In the genomic region with DNA sequence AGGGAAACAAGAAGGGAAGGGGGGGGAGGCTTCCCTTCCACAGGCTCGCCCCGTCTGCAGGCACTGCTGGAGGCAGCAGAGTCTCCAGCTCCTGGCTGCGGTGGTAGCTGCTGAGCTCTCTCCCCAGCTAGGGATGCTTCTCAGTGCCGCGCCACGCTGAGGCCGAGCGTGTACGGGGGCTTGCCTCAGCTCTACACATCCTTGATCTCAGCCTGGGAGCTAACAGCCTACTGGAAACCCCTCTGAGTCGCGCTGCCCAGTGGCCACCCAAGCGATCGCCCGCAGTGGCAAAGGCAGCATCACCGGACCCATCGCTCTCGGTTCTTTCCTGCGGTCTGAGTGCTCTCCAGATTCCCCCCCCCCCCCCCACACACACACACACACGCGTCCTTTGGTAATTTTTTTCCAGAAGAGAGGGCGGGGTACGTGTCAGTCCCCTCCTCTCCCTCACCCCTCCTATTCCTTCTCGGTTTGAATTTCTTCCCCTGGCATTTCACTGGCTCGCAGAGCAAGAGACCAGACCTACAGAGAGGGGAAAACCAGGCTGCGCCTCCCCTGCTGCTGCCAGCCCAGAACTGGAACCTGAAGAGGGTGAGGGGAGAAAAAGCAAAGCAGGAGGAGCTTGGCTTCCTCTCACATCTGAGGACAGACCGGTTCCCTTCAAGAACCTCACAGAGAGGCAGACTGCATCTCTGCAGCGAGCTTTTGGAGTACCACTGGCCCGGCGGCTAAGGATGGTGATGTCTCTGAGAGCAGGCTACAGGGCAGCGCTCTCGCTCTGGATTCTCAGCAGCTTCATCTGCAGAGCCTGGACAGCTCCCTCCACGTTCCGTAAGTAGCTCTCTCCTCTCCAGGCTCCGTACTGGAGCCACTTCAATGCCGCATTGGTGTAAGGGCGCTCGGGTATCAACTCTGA, we compare ENCODE assay signal across 9 mouse cellular contexts. TPM values are rescaled to one million over a fixed set of nuclear protein-coding genes. Genes with fewer than 3 reads are reported as not detected.
DNase-seq lines count a peak whose midpoint lies in the region; ATAC-seq and TF ChIP-seq lines count a peak whose summit lies in the region.
"Had no signal": no experiment of that assay in that cellular context is flagged by ENCODE, and none has a peak within 500 bp of the region (broad histone marks: within the 10 kb centered on the region; RNA-seq: fewer than 3 reads in every experiment).

No protein-coding gene starts in this region.

- H3K4me1 ChIP-seq in E14TG2a.4 (replicated peaks; ENCODE audit: low read depth, low read length) = peaks cover 4% of the 10 kb centered on the region
- peaks cover 13% of the 10 kb centered on the region for H3K4me1 ChIP-seq in forebrain, embryonic 10.5 days
- H3K4me1 ChIP-seq in midbrain, embryonic 15.5 days = peaks cover 3% of the 10 kb centered on the region
- H3K4me1 ChIP-seq in liver, postnatal 0 days (ENCODE audit: insufficient read depth) = no peaks in the 10 kb centered on the region

- peak; percentile 93 for ATAC-seq in midbrain, embryonic 15.5 days (replicated peaks)
- ATAC-seq in liver, postnatal 0 days = no peak

- no peak overlapping the region for H3K27ac ChIP-seq in forebrain, embryonic 10.5 days
- H3K27ac ChIP-seq in midbrain, embryonic 15.5 days = peak overlapping the region; percentile 94
- no peak overlapping the region for H3K27ac ChIP-seq in liver, postnatal 0 days (ENCODE audit: low read depth)

- peak overlapping the region; percentile 60 for H3K9ac ChIP-seq in midbrain, embryonic 15.5 days
- H3K9ac ChIP-seq in liver, postnatal 0 days (replicated peaks) = no peak overlapping the region

- no peak for TF ChIP-seq EP300 in liver, postnatal 0 days (IDR thresholded peaks at IDR 0.05; ENCODE audit: low read depth)

- H3K27me3 ChIP-seq in E14TG2a.4 (ENCODE audit: insufficient read depth, low read length) = peaks cover 17% of the 10 kb centered on the region
- H3K27me3 ChIP-seq in forebrain, embryonic 10.5 days (ENCODE audit: poor library complexity, severe bottlenecking) = peaks cover 20% of the 10 kb centered on the region
- no peaks in the 10 kb centered on the region for H3K27me3 ChIP-seq in midbrain, embryonic 15.5 days (replicated peaks)
- H3K27me3 ChIP-seq in liver, postnatal 0 days (ENCODE audit: insufficient read depth, low read length) = no peaks in the 10 kb centered on the region

- TF ChIP-seq CTCF in E14TG2a.4 (conservative IDR thresholded peaks at IDR 0.05; ENCODE audit: low read length) = no peak
- no peak for TF ChIP-seq CTCF in liver, postnatal 0 days (IDR thresholded peaks at IDR 0.05; ENCODE audit: low read depth)

- no peaks in the 10 kb centered on the region for H3K36me3 ChIP-seq in E14TG2a.4 (ENCODE audit: insufficient read depth, low read length)
- no peaks in the 10 kb centered on the region for H3K36me3 ChIP-seq in forebrain, embryonic 10.5 days (replicated peaks)
- no peaks in the 10 kb centered on the region for H3K36me3 ChIP-seq in midbrain, embryonic 15.5 days (replicated peaks)
- no peaks in the 10 kb centered on the region for H3K36me3 ChIP-seq in liver, postnatal 0 days (replicated peaks; ENCODE audit: insufficient read depth, low read length)

- DNase-seq in adrenal gland, postnatal 36 days = peak; percentile 1 to 5
- DNase-seq in forebrain, embryonic 10.5 days (ENCODE audit: extremely low spot score, low spot score) = peak; percentile 38
- peak; percentile 24 for DNase-seq in layer of hippocampus, adult 9-10 months (ENCODE audit: low spot score)
- no peak for DNase-seq in yolk sac, embryonic 10.5 days (ENCODE audit: low spot score)
- no peak for DNase-seq in liver, postnatal 0 days
- DNase-seq in kidney, adult 11 months = no peak

- H3K4me3 ChIP-seq in E14TG2a.4 (replicated peaks; ENCODE audit: low read length) = peak overlapping the region; percentile 64
- peak overlapping the region; percentile 54 for H3K4me3 ChIP-seq in forebrain, embryonic 10.5 days
- H3K4me3 ChIP-seq in midbrain, embryonic 15.5 days = peak overlapping the region; percentile 73
- no peak overlapping the region for H3K4me3 ChIP-seq in liver, postnatal 0 days (ENCODE audit: low read depth, low read length)

- peak overlapping the region; percentile 53 for H3K4me2 ChIP-seq in midbrain, embryonic 15.5 days
- H3K4me2 ChIP-seq in liver, postnatal 0 days (ENCODE audit: low read depth, low read length) = no peak overlapping the region

- no peaks in the 10 kb centered on the region for H3K9me3 ChIP-seq in E14TG2a.4 (ENCODE audit: low read length)
- no peaks in the 10 kb centered on the region for H3K9me3 ChIP-seq in forebrain, embryonic 10.5 days
- no peaks in the 10 kb centered on the region for H3K9me3 ChIP-seq in midbrain, embryonic 15.5 days
- H3K9me3 ChIP-seq in liver, postnatal 0 days (ENCODE audit: low read length) = no peaks in the 10 kb centered on the region

- WGBS in forebrain, embryonic 10.5 days = 2% methylated on average over 33 of the region's 37 CpGs
- 1% methylated on average over 33 of the region's 37 CpGs for WGBS in midbrain, embryonic 15.5 days
- 9% methylated on average over 32 of the region's 37 CpGs for WGBS in liver, postnatal 0 days (ENCODE audit: insufficient replicate concordance)

RNA-seq across cellular contexts. Expression of a gene that starts 0.7 kb away (rescaled TPM):
- total RNA-seq in adrenal gland, postnatal 36 days (2021) = 1 to 10 TPM in 1 of 2 experiments, under 1 TPM in 1; 0.76 to 2.0 TPM
- 76.1 and 89.3 TPM in 2 replicates for polyA plus RNA-seq in forebrain, embryonic 10.5 days (2016; fragmentation: Nextera tagmentation; extraction: Ambion mirVana)
- 65.1 and 68.3 TPM in 2 replicates for polyA plus RNA-seq in midbrain, embryonic 15.5 days (2015; fragmentation: Nextera tagmentation; extraction: Ambion mirVana)
- 0.08 TPM in 1 of 2 replicates, not detected in the other for polyA plus RNA-seq in liver, postnatal 0 days (2015; fragmentation: Nextera tagmentation; extraction: Ambion mirVana)
- total RNA-seq: liver, adult 2 months had no signal
- polyA plus RNA-seq: liver, adult 2 months had no signal

Comparison
In these comparisons a context has a peak if more than half of its experiments do, and no peak if none do; other contexts are left out.
1. DNase-seq: peak in adrenal gland, postnatal 36 days (2 of 2), forebrain, embryonic 10.5 days (single experiment) and layer of hippocampus, adult 9-10 months (single experiment); none in yolk sac, embryonic 10.5 days (single experiment), liver, postnatal 0 days (single experiment) and kidney, adult 11 months (single experiment).
2. RNA of a gene that starts 0.7 kb away (polyA plus RNA-seq): 76.1 to 89.3 TPM in forebrain, embryonic 10.5 days and 65.1 to 68.3 TPM in midbrain, embryonic 15.5 days; 0.08 TPM in liver, postnatal 0 days; every median in the first group is over 10 times any median in the second.